Mouse (Mus musculus): ENCODE data around the gene Trir. TPM values are rescaled to one million over a fixed set of nuclear protein-coding genes. Genes with fewer than 3 reads are reported as not detected.

Gene Trir
- polyA plus RNA-seq, 1 experiment = 99.1 TPM

DNA sequence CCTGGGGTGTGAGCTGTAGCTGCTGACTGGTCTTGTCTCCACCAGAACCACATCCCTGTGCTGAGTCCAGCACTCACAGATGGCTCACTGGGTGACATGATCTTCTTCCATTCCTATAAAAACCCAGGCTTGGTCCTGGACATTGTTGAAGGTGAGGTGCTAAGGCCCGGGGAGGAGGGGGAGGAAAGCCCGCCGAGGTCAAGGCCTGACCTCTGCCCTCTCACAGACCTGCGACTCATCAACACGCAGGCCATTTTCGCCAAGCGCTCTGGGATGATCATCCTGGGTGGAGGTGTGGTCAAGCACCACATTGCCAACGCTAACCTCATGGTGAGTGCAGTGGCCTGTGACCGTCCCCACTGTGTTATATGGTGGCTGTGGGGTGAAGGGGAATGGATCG lies 47.5 kb downstream of the Trir start:
- DNase-seq = no peak
- Histone ChIP-seq H3K4me1 (ENCODE audit: control insufficient read depth, insufficient read depth, low read length) (peaks cover 8% of the 10 kb centered on the region), H3K4me3 (replicated peaks; ENCODE audit: extremely low read depth, low read depth, low read length) (no peak overlapping the region)
- TF ChIP-seq POLR2A (IDR thresholded peaks at IDR 0.05; ENCODE audit: borderline replicate concordance, extremely low read depth, low read depth, low read length) (no peak), CTCF (IDR thresholded peaks at IDR 0.05; ENCODE audit: insufficient read depth, low read length) (no peak)
- WGBS = 77% methylated on average over 10 of the region's 10 CpGs

DNA sequence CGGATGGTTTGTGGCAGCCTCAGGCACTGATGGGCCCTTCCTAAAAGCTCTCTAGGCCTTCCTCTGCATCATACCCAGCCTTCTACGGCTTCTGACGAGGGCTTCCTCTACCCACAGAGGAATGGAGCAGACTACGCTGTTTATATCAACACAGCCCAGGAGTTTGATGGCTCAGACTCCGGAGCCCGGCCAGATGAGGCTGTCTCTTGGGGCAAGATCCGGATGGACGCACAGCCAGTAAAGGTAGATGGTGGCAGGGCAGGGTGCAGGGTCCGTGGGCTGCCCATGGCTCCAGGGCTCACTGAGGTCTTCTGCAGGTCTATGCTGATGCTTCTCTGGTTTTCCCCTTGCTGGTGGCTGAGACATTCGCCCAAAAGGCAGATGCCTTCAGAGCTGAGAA lies 48.0 kb downstream of the Trir start:
- TF ChIP-seq CTCF (IDR thresholded peaks at IDR 0.05; ENCODE audit: insufficient read depth, low read length) (no peak), POLR2A (IDR thresholded peaks at IDR 0.05; ENCODE audit: borderline replicate concordance, extremely low read depth, low read depth, low read length) (no peak)
- Histone ChIP-seq H3K4me3 (replicated peaks; ENCODE audit: extremely low read depth, low read depth, low read length) (no peak overlapping the region), H3K4me1 (ENCODE audit: control insufficient read depth, insufficient read depth, low read length) (peaks cover 8% of the 10 kb centered on the region)
- 88% methylated on average over 10 of the region's 10 CpGs for WGBS
- DNase-seq = no peak

DNA sequence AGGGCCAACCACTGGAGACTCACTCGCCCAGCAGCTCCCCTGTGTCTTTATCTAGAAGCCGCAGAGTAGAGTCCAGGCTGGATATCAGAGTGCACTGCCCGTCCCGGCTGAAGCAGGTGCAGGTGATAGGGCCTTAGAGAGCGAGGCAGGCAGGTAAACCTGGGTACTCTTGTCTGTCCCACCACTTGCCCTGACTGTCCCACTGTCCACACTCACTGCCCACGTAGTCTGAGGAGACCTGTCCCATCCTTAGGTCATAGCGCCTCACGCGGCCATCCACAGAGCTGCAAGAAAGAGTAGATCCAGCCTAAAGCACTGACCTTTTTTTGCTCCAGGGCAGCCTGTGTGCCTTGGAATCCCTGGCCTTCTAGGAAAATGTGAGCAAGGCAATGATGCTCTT lies 49.4 kb downstream of the Trir start:
- WGBS = 77% methylated on average over 9 of the region's 9 CpGs
- DNase-seq = peak; percentile 41
- peaks cover 12% of the 10 kb centered on the region for H3K4me1 ChIP-seq (ENCODE audit: control insufficient read depth, insufficient read depth, low read length)
- TF ChIP-seq CTCF (IDR thresholded peaks at IDR 0.05; ENCODE audit: insufficient read depth, low read length) (peak; percentile 58), POLR2A (IDR thresholded peaks at IDR 0.05; ENCODE audit: borderline replicate concordance, extremely low read depth, low read depth, low read length) (no peak)
- no peak overlapping the region for H3K4me3 ChIP-seq (replicated peaks; ENCODE audit: extremely low read depth, low read depth, low read length)

DNA sequence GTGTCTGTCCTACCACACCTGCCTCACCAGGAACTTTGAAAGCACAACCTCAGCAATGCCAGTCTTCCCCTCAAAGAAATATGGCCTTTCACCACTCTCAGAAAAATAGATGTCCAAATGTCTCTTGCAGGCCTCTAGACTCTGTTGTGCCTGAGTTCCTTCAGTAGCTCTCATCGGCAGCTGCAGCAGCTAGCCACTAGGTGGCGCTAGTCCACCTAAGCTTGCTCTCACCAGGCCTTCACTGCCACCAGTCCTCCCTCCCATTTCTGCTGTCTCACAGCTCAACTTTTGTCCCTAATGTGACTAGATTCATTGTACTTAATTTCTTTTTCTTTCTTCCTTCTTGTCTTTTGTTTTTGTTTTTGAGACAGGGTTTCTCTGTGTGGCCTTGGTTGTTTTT lies 50.4 kb downstream of the Trir start:
- WGBS = 0% methylated on average over 2 of the region's 2 CpGs
- H3K4me3 ChIP-seq (replicated peaks; ENCODE audit: extremely low read depth, low read depth, low read length) = no peak overlapping the region
- H3K4me1 ChIP-seq (ENCODE audit: control insufficient read depth, insufficient read depth, low read length) = peaks cover 16% of the 10 kb centered on the region
- DNase-seq = peak; percentile 57
- peak; percentile 96 for TF ChIP-seq CTCF (IDR thresholded peaks at IDR 0.05; ENCODE audit: insufficient read depth, low read length)
- TF ChIP-seq POLR2A (IDR thresholded peaks at IDR 0.05; ENCODE audit: borderline replicate concordance, extremely low read depth, low read depth, low read length) = no peak

Other genes with a start within 250 kb of the Trir start
- 80.1 and 96.2 TPM in 2 replicates for gene Nfix, start 226.5 kb upstream of the Trir start, polyA plus RNA-seq (2012; rRNA removed)
- gene Dand5, start 204.0 kb upstream of the Trir start, polyA plus RNA-seq (2012; rRNA removed) = 2.5 and 2.9 TPM in 2 replicates
- gene Gadd45gip1, start 195.3 kb upstream of the Trir start, polyA plus RNA-seq (2012; rRNA removed) = 21.3 and 31.7 TPM in 2 replicates
- 72.6 and 75.9 TPM in 2 replicates for gene Rad23a, start 186.2 kb upstream of the Trir start, polyA plus RNA-seq (2012; rRNA removed)
- 152 and 189 TPM in 2 replicates for gene Calr, start 179.9 kb upstream of the Trir start, polyA plus RNA-seq (2012; rRNA removed)
- gene Farsa, start 169.8 kb upstream of the Trir start, polyA plus RNA-seq (2012; rRNA removed) = 33.8 and 42.4 TPM in 2 replicates
- 1.5 and 1.8 TPM in 2 replicates for gene Syce2, start 154.7 kb upstream of the Trir start, polyA plus RNA-seq (2012; rRNA removed)
- gene Gcdh, start 132.9 kb upstream of the Trir start, polyA plus RNA-seq (2012; rRNA removed) = 65.8 and 75.3 TPM in 2 replicates
- gene Klf1, start 124.9 kb upstream of the Trir start, polyA plus RNA-seq (2012; rRNA removed) = 0.14 and 0.23 TPM in 2 replicates
- gene Dnase2a, start 118.3 kb upstream of the Trir start, polyA plus RNA-seq (2012; rRNA removed) = 19.6 and 26.7 TPM in 2 replicates
- gene Mast1, start 89.5 kb upstream of the Trir start, polyA plus RNA-seq (2012; rRNA removed) = 0.34 and 0.41 TPM in 2 replicates
- not detected in 2 replicates for gene Rtbdn, start 79.8 kb upstream of the Trir start, polyA plus RNA-seq (2012; rRNA removed)
- not detected in 2 replicates for gene Gm49661, start 57.4 kb upstream of the Trir start, polyA plus RNA-seq (2012; rRNA removed)
- 93.2 and 117 TPM in 2 replicates for gene Prdx2, start 57.2 kb upstream of the Trir start, polyA plus RNA-seq (2012; rRNA removed)
- 27.4 and 30.4 TPM in 2 replicates for gene Rnaseh2a, start 57.1 kb upstream of the Trir start, polyA plus RNA-seq (2012; rRNA removed)
- gene Junb, start 48.1 kb upstream of the Trir start, polyA plus RNA-seq (2012; rRNA removed) = 80.8 and 125 TPM in 2 replicates
- gene Hook2, start 36.2 kb upstream of the Trir start, polyA plus RNA-seq (2012; rRNA removed) = 9.5 and 10.5 TPM in 2 replicates
- gene Best2, start 12.3 kb upstream of the Trir start, polyA plus RNA-seq (2012; rRNA removed) = 0.13 and 0.23 TPM in 2 replicates
- gene Asna1, start 1.5 kb upstream of the Trir start, polyA plus RNA-seq (2012; rRNA removed) = 87.2 and 128 TPM in 2 replicates
- 49.1 and 68.3 TPM in 2 replicates for gene Tnpo2, start 10.1 kb downstream of the Trir start, polyA plus RNA-seq (2012; rRNA removed)
- gene Fbxw9, start 33.2 kb downstream of the Trir start, polyA plus RNA-seq (2012; rRNA removed) = 42.5 and 44.7 TPM in 2 replicates
- gene Gm5741, start 41.2 kb downstream of the Trir start, polyA plus RNA-seq (2012; rRNA removed) = not detected in 2 replicates
- gene Dhps, start 44.9 kb downstream of the Trir start, polyA plus RNA-seq (2012; rRNA removed) = 45.9 and 49.9 TPM in 2 replicates
- gene Wdr83os, start 53.9 kb downstream of the Trir start, polyA plus RNA-seq (2012; rRNA removed) = 97.1 and 120 TPM in 2 replicates
- gene Wdr83, start 54.5 kb downstream of the Trir start, polyA plus RNA-seq (2012; rRNA removed) = 21.2 and 33.1 TPM in 2 replicates
- 74.1 and 87.1 TPM in 2 replicates for gene Man2b1, start 56.4 kb downstream of the Trir start, polyA plus RNA-seq (2012; rRNA removed)
- 0.37 and 0.66 TPM in 2 replicates for gene Zfp791, start 96.3 kb downstream of the Trir start, polyA plus RNA-seq (2012; rRNA removed)
- gene Cks1brt, start 125.1 kb downstream of the Trir start, polyA plus RNA-seq (2012; rRNA removed) = not detected in 2 replicates
- gene Olfr371, start 199.2 kb downstream of the Trir start, polyA plus RNA-seq (2012; rRNA removed) = not detected in 2 replicates